Mouse (Mus musculus): Measurements from ENCODE around the gene Klrb1f.
"Not testable (repeated sequence)": the region's sequence is repeated elsewhere in the genome, so short reads cannot be mapped to it uniquely, and the experiment has no call there.

Gene Klrb1f

DNA sequence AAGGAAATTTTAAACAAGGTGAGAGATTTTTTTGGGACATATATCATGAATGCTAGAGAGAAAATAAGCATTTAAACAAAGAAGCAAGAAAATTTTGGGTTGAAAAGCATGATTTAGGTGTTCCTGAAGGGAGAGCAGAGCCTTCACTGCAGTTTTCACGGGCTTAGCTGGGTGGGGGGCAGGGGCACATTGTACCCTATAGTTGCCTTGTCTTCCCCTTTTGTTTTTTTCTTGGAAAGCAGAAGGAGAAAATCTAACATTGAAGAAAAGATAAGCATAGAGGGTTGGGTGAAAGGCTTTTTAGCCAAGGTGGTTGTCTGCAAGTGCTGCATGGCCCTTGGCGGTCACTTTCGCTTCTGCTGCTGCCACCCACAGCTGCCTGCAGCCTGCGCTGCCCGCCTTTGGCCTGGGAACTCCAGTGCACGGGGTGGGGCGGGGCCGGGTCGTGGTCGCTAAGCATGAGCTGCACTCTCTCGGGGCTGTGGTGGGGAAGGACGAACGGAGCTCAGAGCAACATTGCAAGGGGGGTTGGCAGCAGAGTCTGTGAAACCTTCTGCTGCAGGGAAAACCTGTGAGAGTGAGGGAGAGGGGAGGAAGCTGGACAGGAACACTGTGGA is 3.3 kb downstream of the Klrb1f start:
- no peak for DNase-seq

DNA sequence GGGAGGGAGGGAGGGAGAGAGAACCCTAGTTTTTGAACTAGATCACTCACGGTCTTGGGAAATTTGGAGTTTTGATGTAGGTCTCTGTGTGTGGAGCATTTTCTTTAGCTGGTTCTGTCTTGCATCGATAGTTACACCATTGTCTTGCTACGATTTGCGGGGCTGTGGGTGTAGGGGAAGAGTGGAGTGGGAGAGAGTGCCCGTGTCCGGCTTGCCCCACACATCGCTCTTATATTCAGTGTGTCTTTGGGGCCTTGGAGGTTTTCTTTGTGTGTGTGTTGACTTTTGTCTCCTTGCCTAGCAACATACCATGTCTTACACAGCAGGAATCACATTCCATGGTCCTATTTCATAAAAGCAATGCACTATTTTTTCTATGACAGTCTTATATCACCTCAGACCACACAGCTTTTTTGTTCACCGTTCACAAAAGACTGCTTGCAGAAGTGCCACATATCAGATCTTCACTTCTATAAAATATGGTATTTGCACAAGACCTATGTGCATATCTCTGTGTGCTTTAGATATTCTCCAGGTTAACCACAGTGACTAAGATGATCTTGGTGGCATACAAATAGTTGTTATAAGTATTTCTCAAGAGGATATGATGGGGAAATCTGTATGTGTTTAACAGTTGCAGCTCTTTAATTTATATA is 4.0 kb downstream of the Klrb1f start:
- no peak for DNase-seq

DNA sequence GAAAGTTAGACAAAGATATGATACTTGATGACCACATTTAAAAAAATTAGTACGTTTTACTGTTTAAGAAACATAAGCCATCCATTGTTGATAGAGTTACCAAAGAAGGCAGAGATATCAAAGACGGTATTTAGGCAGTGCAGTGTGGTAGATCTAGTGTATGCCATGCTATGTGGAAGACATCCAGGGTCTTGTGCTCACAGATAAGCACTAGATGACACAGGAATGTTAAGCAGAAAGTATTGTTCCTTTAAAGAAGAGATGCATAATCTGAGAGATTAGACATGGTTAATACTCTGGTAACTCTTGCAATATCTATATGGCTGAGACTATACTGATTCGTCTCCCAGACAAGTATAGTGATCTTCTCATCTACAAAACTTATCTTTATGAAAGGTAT is 5.4 kb downstream of the Klrb1f start:
- DNase-seq: no peak

DNA sequence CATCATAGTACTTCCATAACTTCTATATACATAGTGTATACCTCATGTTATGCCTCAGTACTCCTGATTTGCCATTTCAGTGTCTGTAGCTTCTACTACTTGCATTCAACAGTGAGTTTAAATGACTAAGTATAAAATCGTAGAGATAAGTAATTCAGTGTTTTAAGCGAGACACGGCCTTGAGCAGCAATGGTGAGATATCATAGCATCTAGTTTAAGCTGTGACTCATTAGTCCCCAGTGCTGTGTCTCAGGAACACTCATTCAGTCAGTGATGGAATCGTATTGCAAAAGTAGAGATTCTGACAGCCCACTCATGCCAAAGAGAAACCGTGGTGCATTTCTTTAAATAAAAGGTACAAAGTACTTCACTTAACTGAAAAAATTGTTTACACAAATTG is 6.0 kb downstream of the Klrb1f start:
- no peak for DNase-seq

DNA sequence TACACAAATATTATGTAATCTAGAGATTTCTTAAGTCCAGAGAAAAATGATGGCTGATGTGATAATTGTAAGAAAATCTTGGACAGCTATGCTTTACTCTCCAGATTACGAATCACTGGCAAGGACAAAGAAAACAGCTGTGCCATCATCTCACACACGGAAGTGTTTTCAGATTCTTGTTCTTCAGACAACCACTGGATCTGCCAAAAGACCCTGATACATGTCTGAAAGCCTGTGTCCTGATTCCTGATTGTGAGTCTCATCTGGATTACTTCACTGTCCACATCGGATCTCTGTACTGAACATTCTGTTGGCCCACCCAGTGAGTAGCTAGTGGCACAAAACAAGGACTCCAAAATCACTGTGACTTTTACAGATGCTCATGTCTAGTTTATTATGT is 10.5 kb downstream of the Klrb1f start:
- DNase-seq: no peak

DNA sequence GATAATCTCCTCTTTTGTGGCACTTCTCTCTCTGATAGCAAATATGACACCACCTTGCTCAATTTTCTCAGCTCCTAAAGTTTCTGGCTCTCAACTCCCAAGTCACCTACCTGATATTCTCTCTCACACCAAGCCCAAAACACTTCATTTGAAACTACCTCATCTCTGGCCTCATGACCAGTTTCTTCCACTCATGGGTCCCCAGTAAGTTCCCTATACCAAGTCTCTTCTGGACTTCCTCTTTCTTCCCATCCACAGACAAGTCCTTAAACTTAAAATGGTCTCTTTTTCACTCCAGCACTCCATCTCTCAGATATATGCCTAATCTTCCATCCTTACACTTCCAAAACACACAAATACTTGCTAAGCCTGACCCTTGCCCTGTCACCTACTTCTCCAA is 12.3 kb downstream of the Klrb1f start:
- DNase-seq: no peak

DNA sequence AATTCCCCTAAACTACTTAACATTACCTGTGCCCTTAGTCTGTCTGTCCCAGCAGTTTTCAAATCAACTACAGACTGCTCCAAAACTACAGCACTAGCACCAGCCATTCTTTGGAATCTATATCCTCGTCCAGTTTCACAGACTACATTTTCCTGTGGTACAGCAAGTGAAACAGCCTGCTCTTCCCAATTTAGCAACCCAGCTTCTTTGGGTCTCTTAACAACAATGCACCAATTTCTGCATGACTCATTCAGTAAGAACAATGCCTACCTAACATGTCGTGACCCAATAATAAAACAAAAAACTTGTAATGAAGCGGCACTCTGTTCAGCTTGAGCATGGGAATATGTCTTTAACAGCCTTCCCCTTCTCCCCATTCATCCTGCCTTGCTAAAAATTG is 19.7 kb downstream of the Klrb1f start:
- no peak for DNase-seq

DNA sequence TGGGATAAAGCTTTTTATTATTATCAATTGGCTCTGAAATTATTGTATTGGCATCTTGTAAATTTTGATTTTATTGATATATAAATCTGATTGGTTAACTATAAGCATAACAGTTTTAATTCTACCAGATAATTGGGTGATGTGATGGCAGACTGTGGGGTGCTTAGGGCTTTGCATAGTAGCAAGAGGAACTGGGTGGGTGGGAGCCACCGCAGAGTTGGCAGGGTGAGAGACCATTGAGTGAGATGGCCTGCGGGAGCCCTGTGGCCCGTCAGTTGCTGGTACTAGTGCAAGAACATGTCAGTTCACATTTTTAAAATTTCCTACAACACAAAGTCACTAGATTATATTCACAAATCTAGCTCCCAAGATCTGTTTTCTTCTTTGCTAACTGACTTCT is 20.2 kb downstream of the Klrb1f start:
- DNase-seq: no peak

DNA sequence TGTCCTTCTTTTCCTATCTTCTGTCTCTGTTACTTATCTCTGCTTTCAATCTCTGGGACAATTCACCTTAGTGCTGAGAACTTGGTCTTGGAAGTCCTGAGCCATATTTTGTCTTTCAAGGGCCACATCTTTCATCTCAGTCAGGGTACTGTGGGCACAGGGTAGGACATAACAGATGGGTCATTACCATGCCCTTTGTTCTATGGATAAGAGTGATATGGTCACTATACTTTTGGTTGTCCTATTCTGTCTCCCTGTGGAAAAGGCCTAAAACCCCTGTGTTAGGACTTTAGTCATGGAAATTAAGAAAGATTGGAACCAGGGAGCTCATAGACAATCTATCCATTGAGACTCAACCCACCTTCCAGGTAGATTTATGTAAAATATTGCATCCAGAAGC is 20.8 kb downstream of the Klrb1f start:
- DNase-seq: no peak

DNA sequence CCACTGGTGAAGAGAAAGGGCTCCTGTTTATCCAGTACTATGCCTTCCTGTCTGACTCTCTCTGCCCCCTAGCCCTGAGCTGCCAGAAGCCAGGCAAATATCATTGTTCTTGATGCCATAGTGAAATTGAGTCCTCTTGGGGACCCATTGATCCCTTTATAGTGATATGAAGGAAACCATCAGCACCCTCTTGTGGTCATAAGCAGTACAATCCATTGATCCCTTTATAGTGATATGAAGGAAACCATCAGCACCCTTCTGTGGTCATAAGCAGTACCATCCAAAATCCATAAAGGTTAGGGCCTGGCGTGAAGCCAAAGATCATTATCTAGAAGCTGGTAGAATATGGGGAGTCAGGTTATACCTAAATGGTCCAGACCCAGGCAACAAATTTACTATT is 21.3 kb downstream of the Klrb1f start:
- no peak for DNase-seq

DNA sequence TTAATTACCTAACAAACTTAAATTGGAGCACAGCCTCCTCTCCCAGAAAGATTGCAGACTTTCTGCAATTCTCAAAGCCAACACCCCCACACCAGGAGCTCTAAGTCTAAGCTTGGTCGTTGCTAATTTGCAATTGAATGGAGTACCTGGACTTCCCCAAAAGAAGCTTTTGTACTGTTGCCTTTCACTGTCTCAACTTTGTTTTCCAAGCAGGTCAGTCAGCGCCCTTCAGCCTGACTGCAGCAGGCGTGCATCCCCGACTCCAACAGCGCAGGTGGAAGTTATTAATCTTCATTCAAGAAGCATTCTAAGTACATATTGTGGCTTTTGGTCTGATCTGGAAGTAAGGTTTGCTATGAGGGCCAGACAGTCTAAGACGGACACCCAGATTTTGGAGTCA is 39.4 kb downstream of the Klrb1f start:
- DNase-seq: no peak

DNA sequence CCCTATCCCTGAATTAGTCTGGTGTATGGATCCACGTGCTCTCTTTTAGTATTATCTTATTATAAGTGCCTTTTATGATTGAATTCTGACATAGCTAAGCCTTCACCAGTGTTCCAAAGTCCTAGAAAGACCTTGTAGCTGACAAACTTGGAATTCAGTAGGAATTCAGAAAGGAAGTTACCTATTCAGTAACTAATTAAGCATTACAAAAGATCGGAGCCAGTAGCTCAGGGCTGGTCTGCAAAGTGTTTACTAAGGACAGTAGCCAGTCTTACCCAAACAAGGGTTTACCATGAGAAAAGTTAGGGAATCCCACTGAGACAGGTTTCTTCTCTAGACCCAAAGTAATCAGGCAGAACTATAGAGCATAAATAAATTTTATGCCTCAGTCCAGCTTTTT is 40.3 kb downstream of the Klrb1f start:
- not testable (repeated sequence) for DNase-seq

DNA sequence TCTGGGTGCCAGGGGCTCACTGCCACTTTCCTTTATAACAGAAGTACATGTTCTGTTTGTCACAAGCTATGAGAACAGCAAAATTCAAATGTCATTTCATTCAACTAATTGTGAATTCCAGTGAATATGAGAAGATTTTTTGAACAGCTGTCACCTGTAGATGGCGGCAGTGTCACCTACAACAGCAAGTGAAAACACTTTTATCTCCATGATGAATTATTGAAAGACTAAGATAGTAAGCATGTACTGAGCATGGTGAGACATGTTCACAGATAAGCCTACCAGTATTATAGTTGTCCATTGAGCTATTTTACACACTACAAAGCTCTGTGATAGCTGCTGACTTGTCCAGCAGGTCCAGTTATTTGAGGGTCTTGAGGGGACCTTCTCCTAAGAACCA is 42.5 kb downstream of the Klrb1f start:
- no peak for DNase-seq

DNA sequence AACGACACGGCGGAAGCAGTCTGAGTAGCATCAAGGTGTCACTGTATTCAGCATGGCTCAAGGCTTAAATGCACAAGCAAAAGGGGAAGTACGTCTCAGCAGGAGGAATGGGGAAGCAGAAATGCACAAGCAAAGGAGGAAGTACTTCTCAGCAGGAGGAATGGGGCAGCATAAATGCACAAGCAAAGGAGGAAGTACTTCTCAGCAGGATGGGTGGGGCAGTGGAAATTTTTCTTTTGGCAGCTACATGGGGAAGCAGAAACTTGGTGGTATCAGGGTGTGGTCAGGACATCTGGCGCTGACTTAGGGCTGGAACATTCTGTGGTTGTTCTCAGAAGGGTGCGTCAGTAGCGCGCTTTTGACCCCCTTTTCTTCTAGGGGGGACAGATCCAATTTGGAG is 42.9 kb downstream of the Klrb1f start:
- DNase-seq: not testable (repeated sequence)

DNA sequence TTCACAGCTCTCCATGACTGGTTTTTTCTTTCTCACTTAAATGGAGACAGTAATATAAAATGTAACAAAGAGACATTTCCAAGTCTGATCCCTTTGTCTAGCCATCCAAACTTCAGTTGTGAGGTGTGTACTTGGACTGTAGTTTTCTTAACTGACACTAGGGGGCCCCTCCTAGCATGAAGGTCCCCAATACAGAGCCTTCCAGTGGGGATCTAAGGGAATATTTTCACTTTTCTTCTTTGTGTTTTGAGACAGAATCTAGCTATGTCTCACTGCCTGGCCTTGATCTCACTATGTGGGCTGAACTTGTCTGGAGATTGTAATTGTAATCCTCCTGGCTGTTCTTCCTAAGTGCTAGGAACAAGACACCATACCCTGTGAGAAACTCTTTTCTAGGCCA is 49.5 kb downstream of the Klrb1f start:
- no peak for DNase-seq

DNA sequence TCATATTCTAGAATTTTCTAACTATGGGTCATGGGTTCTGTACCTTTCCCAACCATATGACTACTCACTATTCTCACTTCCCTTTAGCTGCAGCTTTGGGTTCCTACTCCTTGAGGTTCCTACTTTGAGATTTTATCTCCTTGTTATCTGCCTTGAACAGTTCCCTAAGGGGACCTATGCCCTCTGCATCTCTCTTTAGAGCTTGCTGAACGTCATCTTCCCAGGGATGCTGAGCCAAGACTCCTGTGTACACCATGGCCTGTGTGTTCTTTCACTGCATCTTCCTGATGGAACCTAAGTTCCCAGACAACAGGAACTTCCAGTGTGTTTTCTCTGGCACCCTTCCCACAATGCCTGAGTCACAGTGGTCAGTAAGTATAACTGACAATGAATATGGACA is 52.2 kb downstream of the Klrb1f start:
- DNase-seq: no peak

DNA sequence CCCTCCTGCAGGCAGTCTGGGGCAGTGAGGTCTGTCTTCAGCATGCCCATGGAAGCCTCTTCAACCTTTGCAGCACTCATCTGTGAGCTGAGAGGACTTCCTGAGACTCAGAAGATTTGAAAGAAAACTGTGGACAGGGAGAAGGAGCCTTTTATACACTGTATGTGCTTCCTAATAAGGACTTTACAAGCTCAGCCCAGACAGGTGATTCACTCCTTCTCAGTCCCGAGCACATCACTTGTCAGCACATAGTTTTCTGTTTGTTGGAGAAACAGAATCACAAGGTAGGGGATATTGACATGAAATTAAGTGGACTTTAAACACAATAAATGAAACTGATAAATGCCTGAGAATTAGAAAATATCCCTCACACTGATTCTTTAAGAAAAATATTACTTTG is 55.1 kb downstream of the Klrb1f start, which contains the start of gene Clec2e:
Gene Clec2e, minus strand, starts transcription at position 120 of the 400 bp plus-strand sequence.
- DNase-seq: not testable (repeated sequence)

DNA sequence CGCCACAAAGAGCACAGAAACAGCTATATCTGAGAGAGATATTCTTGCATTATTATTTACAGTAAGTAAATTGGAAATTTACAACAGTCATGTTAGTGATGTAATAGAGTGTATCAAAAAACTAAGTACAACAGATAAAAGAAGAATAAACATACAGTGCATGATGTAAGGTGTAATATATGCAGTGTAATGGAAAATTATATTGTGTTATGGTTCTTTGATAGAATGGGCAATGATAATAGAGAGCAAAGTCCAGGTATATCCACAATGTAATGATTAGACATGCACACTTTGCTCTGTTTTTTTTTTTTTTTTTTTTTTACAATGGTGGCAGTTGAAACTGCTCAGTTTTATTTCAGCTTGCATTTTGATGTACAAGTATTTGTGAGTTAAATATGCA is 55.9 kb downstream of the Klrb1f start:
- no peak for DNase-seq

DNA sequence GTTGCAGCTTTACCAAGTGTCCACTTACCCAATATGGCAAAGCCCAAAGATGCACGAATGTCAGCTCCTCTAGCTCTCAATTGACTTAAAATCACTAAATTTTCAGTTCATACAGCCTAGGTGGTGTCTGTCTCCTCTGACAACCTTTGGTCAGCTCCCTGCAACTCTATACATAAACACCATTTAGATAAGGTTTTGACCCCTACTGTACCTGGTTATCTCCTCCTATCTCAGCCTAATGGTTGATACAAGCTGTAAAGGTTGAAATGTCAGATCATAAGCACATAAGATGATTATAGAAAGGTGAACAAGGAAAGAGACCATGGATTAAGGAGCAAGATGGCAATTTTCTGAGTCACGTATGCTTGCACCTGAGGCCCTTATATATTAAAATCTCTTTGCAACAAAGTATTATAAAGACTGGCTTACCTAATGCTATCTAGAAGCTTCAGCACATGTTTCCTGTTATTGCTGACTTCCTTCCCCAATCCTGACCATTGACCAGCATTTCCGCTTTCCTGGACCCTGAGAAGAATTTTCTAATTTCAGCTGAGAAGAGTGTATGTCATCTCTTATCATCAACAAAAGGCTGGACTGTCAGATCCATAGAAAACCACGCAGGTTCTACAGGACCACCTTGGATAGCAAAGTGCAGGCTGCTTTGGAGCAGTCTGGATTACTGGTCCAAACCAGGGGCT is 57.3 kb downstream of the Klrb1f start:
- DNase-seq: no peak

Data from cerebellum, adult 9-11 months (tissue).